Mouse (Mus musculus): Measurements from ENCODE around the gene Dclre1c. TPM values are rescaled to one million over a fixed set of nuclear protein-coding genes. Genes with fewer than 3 reads are reported as not detected.

Dclre1c gene
- polyA plus RNA-seq, 1 experiment from 2014 or later: 7.7 TPM

- H3K4me3 ChIP-seq (ENCODE audit: low read depth, low read length): no peak overlapping the region
- 96% methylated on average over 3 of the region's 3 CpGs for WGBS
- H3K4me1 ChIP-seq (ENCODE audit: control insufficient read depth, insufficient read depth, low read length): no peaks in the 10 kb centered on the region
- H3K27me3 ChIP-seq (ENCODE audit: control insufficient read depth, insufficient read depth, low read length): no peaks in the 10 kb centered on the region
- DNase-seq (ENCODE audit: low spot score) (no peak), ATAC-seq (ENCODE audit: insufficient read depth, low FRiP score, low TSS enrichment) (no peak)
- H3K9ac ChIP-seq (ENCODE audit: low read length): no peak overlapping the region
- H3K27ac ChIP-seq (ENCODE audit: low read depth, low read length): no peak overlapping the region
- no peak overlapping the region for H3K4me2 ChIP-seq (ENCODE audit: low read depth)
- H3K36me3 ChIP-seq (ENCODE audit: control insufficient read depth, insufficient read depth, low read length): peaks cover 14% of the 10 kb centered on the region
- H3K9me3 ChIP-seq (ENCODE audit: control insufficient read depth, low read length): no peaks in the 10 kb centered on the region
Measured at GRCm38 (mm10) chr2:3493833-3494409, 70.0 kb downstream of the Dclre1c start.

GRCm38 (mm10) chr2:3499543-3499942 lies 75.6 kb downstream of the Dclre1c start:
- 90% methylated on average over 6 of the region's 6 CpGs for WGBS
- H3K9ac ChIP-seq (ENCODE audit: low read length): no peak overlapping the region
- no peak overlapping the region for H3K4me2 ChIP-seq (ENCODE audit: low read depth)
- no peaks in the 10 kb centered on the region for H3K4me1 ChIP-seq (ENCODE audit: control insufficient read depth, insufficient read depth, low read length)
- no peaks in the 10 kb centered on the region for H3K9me3 ChIP-seq (ENCODE audit: control insufficient read depth, low read length)
- no peak overlapping the region for H3K27ac ChIP-seq (ENCODE audit: low read depth, low read length)
- DNase-seq (ENCODE audit: low spot score) (no peak), ATAC-seq (ENCODE audit: insufficient read depth, low FRiP score, low TSS enrichment) (no peak)
- H3K36me3 ChIP-seq (ENCODE audit: control insufficient read depth, insufficient read depth, low read length): peaks cover 9% of the 10 kb centered on the region
- no peak overlapping the region for H3K4me3 ChIP-seq (ENCODE audit: low read depth, low read length)
- H3K27me3 ChIP-seq (ENCODE audit: control insufficient read depth, insufficient read depth, low read length): no peaks in the 10 kb centered on the region

- no peak for ATAC-seq (ENCODE audit: insufficient read depth, low FRiP score, low TSS enrichment)
- Histone ChIP-seq H3K36me3 (ENCODE audit: control insufficient read depth, insufficient read depth, low read length) (peaks cover 7% of the 10 kb centered on the region), H3K9me3 (ENCODE audit: control insufficient read depth, low read length) (no peaks in the 10 kb centered on the region), H3K4me3 (ENCODE audit: low read depth, low read length) (no peak overlapping the region), H3K27me3 (ENCODE audit: control insufficient read depth, insufficient read depth, low read length) (no peaks in the 10 kb centered on the region), H3K9ac (ENCODE audit: low read length) (no peak overlapping the region), H3K27ac (ENCODE audit: low read depth, low read length) (no peak overlapping the region), H3K4me2 (ENCODE audit: low read depth) (no peak overlapping the region), H3K4me1 (ENCODE audit: control insufficient read depth, insufficient read depth, low read length) (no peaks in the 10 kb centered on the region)
- 94% methylated on average over 5 of the region's 5 CpGs for WGBS
- no peak for DNase-seq (ENCODE audit: low spot score)
Measured at GRCm38 (mm10) chr2:3500886-3501285, 77.0 kb downstream of the Dclre1c start.

- peak overlapping the region; percentile 71 for H3K4me2 ChIP-seq (ENCODE audit: low read depth)
- H3K4me3 ChIP-seq (ENCODE audit: low read depth, low read length): peak overlapping the region; percentile 53
- H3K9ac ChIP-seq (ENCODE audit: low read length): peak overlapping the region; percentile 57
- no peaks in the 10 kb centered on the region for H3K27me3 ChIP-seq (ENCODE audit: control insufficient read depth, insufficient read depth, low read length)
- H3K9me3 ChIP-seq (ENCODE audit: control insufficient read depth, low read length): no peaks in the 10 kb centered on the region
- peaks cover 3% of the 10 kb centered on the region; the same call in 1 of the 2 replicates for H3K36me3 ChIP-seq (ENCODE audit: control insufficient read depth, insufficient read depth, low read length)
- WGBS: under 1% methylated on average over 15 of the region's 15 CpGs
- DNase-seq (ENCODE audit: low spot score): no peak
- peak; percentile 0; the same call in 1 of the 2 replicates for ATAC-seq (ENCODE audit: insufficient read depth, low FRiP score, low TSS enrichment)
- H3K4me1 ChIP-seq (ENCODE audit: control insufficient read depth, insufficient read depth, low read length): peaks cover 6% of the 10 kb centered on the region; the same call in 1 of the 2 replicates
- H3K27ac ChIP-seq (ENCODE audit: low read depth, low read length): peak overlapping the region; percentile 1; the same call in 1 of the 2 replicates
Measured at GRCm38 (mm10) chr2:3512076-3512475, 88.1 kb downstream of the Dclre1c start.

GRCm38 (mm10) chr2:3512552-3513454 lies 88.9 kb downstream of the Dclre1c start, which contains the start of the genes Gm45902, Hspa14 and Cdnf:
Gm45902 (minus strand) TSS chr2:3512790.
Hspa14 (minus strand) TSS chr2:3512814.
Cdnf (plus strand) TSS chr2:3513030.
- peak; percentile 96 for DNase-seq (ENCODE audit: low spot score)
- Histone ChIP-seq H3K9ac (ENCODE audit: low read length) (peak within 1 kb of the TSS; percentile 86), H3K36me3 (ENCODE audit: control insufficient read depth, insufficient read depth, low read length) (0 out of 2 replicates have a peak, but pooled peaks cover 3% of the 10 kb centered on the region), H3K27me3 (ENCODE audit: control insufficient read depth, insufficient read depth, low read length) (no peaks in the 10 kb centered on the region), H3K27ac (ENCODE audit: low read depth, low read length) (peak within 1 kb of the TSS; percentile 23; the same call in 1 of the 2 replicates), H3K4me3 (ENCODE audit: low read depth, low read length) (peak within 1 kb of the TSS; percentile 53), H3K9me3 (ENCODE audit: control insufficient read depth, low read length) (no peaks in the 10 kb centered on the region), H3K4me1 (ENCODE audit: control insufficient read depth, insufficient read depth, low read length) (peaks cover 6% of the 10 kb centered on the region; the same call in 1 of the 2 replicates), H3K4me2 (ENCODE audit: low read depth) (peak within 1 kb of the TSS; percentile 71)
- ATAC-seq (ENCODE audit: insufficient read depth, low FRiP score, low TSS enrichment): peak; percentile 100
- WGBS: under 1% methylated on average over 60 of the region's 60 CpGs

Other genes with a start within 250 kb of the Dclre1c start
- 53.4 and 56.0 TPM in 2 replicates for gene Nmt2, start 139.9 kb upstream of the Dclre1c start, polyA plus RNA-seq (2014; fragmentation: Nextera tagmentation; extraction: Ambion mirVana)
- gene Rpp38, start 91.5 kb upstream of the Dclre1c start, polyA plus RNA-seq (2014; fragmentation: Nextera tagmentation; extraction: Ambion mirVana): 16.8 and 20.3 TPM in 2 replicates
- gene Acbd7, start 88.0 kb upstream of the Dclre1c start, polyA plus RNA-seq (2014; fragmentation: Nextera tagmentation; extraction: Ambion mirVana): 1.7 TPM in 1 of 2 replicates, not detected in the other
- gene Olah, start 26.9 kb upstream of the Dclre1c start, polyA plus RNA-seq (2014; fragmentation: Nextera tagmentation; extraction: Ambion mirVana): not detected in 2 replicates
- not detected in 2 replicates for gene Meig1, start 1.5 kb upstream of the Dclre1c start, polyA plus RNA-seq (2014; fragmentation: Nextera tagmentation; extraction: Ambion mirVana)
- 40.7 and 41.5 TPM in 2 replicates for gene Suv39h2, start 50.9 kb downstream of the Dclre1c start, polyA plus RNA-seq (2014; fragmentation: Nextera tagmentation; extraction: Ambion mirVana)
- 8.3 and 10.4 TPM in 2 replicates for gene Gm45902, start 88.7 kb downstream of the Dclre1c start, polyA plus RNA-seq (2014; fragmentation: Nextera tagmentation; extraction: Ambion mirVana)
- 111 and 113 TPM in 2 replicates for gene Hspa14, start 88.7 kb downstream of the Dclre1c start, polyA plus RNA-seq (2014; fragmentation: Nextera tagmentation; extraction: Ambion mirVana)
- gene Cdnf, start 88.9 kb downstream of the Dclre1c start, polyA plus RNA-seq (2014; fragmentation: Nextera tagmentation; extraction: Ambion mirVana): not detected in 2 replicates
- gene Fam107b, start 146.4 kb downstream of the Dclre1c start, polyA plus RNA-seq (2014; fragmentation: Nextera tagmentation; extraction: Ambion mirVana): 64.4 TPM in 2 replicates